Mouse (Mus musculus): Measurements from ENCODE around the gene Bmpr1b. TPM values are rescaled to one million over a fixed set of nuclear protein-coding genes. Genes with fewer than 3 reads are reported as not detected.
A peak's percentile ranks its signal among the peaks of the same experiment; 100 is the strongest.

Bmpr1b gene
- total RNA-seq, 4 experiments from 2014 or later: 7.0 to 8.8 (median 7.7) TPM

GRCm38 (mm10) chr3:142114190-142114589 is 55.0 kb downstream of the Bmpr1b start:
- no peak for DNase-seq (ENCODE audit: low spot score in 2 of 2)

- DNase-seq (ENCODE audit: low spot score in 2 of 2): no peak
Observed at GRCm38 (mm10) chr3:142113208-142113607, 56.0 kb downstream of the Bmpr1b start.

DNA sequence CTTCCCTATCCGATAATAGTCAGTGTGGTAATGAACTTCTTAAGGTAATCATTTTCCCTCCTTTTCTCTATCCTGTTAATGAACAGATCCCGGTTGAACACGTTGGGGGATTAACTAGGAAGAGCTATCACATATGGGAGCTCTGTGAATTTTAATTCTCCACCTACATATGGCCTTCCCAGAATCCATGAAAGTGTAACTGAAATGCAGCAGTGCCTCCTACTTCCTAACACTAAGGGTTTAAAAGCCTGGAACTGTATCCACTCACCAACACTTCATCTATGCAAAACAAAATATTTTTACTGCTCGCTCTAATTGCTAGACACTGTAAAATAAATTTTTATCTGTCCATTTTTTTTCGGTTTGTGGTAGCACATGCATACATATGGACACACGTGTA is 63.0 kb downstream of the Bmpr1b start:
- no peak for DNase-seq (ENCODE audit: low spot score in 2 of 2)

DNA sequence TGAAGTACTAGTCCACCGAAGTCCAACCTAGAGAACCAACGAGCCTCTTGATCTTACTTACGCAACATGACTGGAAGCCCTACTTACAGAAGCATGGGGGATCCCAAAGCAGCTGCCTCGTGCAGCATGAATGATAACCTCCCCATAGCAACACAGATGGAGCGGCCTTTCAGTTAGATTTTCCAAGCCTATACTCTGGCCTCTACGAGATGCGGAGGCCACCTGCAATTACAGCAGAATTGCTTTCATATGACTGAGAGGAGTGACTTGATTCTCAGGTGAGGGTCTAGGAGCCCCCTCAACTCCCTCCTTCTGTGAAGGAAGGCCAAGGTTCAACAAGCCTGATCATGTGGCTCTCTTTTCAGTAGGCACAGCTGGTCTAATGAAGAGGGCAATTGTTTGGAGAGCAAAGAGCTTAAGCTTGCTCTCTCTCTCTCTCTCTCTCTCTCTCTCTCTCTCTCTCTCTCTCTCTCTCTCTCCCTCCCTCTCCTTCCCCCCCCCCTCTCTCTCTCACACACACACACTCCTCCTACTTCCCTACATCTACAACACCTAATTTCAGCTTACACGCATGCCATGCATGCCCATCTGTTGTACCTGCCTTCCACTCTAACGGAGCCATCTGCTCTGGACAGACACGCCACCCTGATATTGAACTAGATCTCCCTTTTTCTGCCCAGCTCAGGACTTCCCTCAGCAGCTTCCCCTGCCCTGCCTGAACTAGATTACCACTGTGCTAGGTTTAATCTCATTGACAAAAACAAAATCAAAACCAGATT is 65.0 kb downstream of the Bmpr1b start:
- no peak for DNase-seq (ENCODE audit: low spot score in 2 of 2)

DNA sequence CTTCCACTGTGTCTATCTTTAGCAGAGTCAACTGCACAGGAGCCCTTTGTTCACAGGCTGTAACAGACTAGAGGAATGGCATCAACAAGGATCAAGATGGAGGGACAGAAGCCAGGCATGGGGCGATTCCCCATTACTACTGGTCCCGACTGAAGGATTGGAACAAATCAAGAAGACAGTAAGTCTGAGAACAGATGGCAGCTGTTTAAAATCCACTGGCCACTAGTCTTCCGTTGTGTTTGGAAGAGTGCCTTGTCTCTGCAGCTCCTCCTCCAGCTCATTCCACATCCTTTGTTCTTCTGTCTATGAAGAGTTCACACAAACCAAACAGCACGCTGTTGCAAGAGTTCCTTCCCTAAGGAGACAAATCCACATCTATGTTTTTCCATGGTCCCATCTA is 65.6 kb downstream of the Bmpr1b start:
- no peak for DNase-seq (ENCODE audit: low spot score in 2 of 2)

DNA sequence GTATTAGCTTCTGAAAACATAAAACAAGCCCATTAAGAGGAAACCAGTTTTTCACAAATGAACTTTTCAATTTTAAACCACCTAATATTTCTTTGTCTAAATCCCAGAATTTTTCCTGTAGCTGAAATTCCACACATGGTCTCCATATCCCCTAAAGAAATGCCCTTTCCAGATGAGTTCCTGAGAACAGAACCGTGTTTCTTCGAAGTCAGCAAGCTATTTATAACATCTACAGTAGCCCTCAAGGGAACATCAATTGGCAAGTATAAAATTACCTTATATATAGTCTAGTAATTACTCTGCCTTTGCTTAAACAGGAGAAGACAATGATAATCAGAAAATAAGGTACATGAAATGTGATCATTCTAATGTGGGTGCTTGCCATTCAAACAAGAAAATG is 70.1 kb downstream of the Bmpr1b start:
- no peak for DNase-seq (ENCODE audit: low spot score in 2 of 2)

DNA sequence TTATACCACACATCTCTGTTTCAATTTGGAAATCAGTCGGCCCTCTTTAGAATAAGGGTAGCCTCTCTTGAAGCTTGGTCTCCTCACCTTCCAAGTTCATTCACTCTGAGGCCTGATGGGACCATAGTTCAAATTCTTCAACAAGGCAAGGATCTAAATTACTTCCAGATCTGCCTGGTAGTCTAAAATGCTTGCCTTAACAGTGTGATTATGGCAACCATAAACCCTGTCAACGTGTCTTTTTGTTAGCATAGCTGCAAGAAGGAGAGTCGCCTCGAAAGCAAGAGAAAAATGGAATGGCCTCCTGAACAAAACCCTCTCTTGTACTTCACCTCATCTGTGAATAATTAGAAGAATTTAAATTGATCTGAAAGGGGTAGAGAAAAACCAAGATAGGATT is 75.2 kb downstream of the Bmpr1b start:
- no peak for DNase-seq (ENCODE audit: low spot score in 2 of 2)

- no peak for DNase-seq (ENCODE audit: low spot score in 2 of 2)
Observed at GRCm38 (mm10) chr3:142089684-142090083, 79.5 kb downstream of the Bmpr1b start.

DNA sequence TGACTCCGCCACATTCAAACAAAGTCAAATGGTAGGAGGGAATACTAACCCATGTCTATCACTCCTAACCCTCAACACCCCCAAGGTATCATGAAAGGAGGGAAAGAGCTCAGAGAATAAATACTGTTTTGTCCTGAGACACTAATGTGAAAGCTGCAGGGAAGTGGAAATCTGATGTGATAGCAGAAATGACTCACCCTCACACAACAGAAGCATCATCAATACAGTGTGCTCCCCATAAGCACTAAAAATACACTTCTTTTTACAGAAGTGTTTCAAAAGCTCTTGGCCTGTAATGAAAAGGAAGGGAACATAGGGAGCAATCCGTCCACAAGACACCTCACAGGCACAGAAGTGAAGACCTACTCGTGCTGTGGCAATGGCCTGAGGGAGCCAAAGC is 83.3 kb downstream of the Bmpr1b start:
- DNase-seq (ENCODE audit: low spot score in 2 of 2): no peak

DNA sequence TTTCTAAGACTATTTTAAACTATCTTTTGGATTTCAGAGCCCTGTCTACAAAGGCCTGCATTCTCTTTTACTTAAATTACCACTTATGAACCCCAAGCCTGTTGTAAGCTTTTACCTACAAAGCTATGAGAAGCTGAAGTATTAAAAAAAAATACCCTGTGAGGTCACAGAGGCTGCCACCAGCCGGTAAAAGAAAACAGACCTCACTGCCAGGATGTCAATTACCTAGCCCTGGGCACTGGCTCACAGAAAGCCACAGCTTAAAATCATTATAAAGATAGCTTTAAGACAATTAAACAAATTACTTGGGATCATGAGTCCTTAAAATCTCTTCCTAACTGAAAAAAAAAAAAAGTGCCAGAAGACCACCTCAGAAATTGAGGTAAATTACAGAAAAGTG is 85.1 kb downstream of the Bmpr1b start:
- no peak for DNase-seq (ENCODE audit: low spot score in 2 of 2)

- no peak for DNase-seq (ENCODE audit: low spot score in 2 of 2)
Observed at GRCm38 (mm10) chr3:142077723-142078302, 91.4 kb downstream of the Bmpr1b start.

DNA sequence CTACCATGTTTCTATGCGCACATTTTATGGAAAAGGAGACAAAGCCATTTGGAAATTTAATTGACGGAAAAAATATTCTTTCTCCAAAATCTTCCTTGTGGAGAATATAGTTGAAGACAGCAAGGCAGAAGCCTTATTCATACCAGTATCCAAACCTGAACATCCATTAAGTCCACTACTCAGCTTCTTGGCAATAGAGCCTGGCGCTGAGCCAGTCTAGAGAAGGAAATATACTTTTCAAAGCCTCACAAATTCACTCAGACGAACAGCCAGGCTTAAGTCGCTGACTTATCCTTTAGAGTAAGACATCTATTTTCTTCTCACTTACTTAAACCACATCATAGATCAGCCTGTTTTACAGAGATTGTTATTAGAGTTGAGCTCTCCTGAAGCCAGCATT is 97.6 kb downstream of the Bmpr1b start:
- no peak for DNase-seq (ENCODE audit: low spot score in 2 of 2)

DNA sequence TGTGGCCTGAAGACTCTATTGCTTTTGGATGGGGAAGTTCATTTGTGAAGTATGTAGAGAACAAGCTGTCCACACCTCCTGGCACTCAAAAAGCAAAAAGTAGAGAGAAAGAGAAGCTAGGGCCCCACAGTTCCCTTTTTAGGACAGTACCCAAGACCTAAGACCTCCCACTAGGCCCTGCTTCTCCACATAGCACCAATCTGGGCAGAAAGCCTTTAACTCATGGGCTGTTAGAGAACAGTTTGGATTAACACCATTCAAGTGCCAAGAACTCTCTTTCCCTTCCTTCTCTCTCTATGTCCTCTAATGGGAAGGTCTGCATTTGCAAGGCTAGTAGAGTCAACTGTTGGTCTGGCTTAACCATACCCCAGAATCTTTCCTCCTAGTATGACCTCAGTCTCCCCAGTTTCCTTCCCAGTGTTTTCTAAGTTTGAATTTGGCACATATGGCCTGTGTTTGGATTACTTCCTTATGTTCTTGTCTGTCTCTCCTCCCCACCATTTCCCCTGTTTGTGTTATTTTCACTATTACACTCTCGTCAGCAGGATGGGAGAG is 102.4 kb downstream of the Bmpr1b start:
- no peak for DNase-seq (ENCODE audit: low spot score in 2 of 2)

DNA sequence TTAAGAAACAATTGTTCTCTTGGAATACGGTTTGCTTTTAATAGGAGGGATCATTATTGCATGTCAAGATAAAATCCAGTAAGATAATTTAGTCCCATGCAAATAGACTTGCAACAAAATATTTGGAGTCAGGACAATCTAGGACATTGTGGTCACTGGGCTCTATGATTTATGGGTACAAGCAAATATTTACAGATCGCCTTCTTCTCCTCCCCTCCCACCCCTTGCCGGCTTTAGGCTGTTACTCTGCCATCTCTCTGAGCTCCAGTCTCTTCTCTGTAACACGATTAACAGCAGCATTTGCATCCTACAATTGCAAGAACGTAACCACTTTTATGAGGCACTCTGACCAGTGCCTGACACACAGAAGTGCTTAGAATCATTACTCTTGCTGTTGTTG is 104.1 kb downstream of the Bmpr1b start:
- no peak for DNase-seq (ENCODE audit: low spot score in 2 of 2)

DNA sequence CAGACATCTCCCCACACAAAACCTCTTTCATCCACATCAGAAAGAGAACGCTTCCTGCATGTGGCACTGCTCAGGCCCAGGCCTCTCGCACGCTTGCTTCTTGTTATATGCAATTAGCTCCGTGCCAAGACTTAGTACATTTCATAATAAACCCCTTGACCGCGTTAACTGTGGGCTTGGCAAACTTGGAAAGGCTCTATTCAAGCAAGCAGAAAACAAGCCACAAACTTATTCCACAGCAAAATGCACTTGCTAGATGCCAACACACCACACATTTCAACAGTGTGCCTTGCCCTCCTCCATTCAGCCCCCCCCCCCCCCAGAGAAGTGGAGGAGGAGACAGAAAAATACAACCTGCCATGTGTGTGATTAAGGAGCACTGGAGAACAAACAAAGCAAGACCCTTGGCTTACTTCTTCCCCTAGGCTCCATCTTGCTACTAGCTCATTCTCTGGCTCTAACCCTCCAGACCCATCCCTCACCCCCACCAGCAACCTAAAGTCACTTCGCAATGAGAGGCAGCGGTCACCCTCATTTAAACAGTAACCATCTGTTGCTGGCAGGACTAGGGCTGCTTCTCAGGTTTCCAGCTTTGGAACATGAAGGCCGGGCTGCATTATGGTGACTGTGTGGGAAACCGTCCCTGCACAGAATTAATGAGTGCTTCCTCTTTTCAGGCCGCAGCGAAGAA is 105.5 kb downstream of the Bmpr1b start:
- peak in 1 of 2 experiments; percentile 5 for DNase-seq (ENCODE audit: low spot score in 2 of 2)

DNA sequence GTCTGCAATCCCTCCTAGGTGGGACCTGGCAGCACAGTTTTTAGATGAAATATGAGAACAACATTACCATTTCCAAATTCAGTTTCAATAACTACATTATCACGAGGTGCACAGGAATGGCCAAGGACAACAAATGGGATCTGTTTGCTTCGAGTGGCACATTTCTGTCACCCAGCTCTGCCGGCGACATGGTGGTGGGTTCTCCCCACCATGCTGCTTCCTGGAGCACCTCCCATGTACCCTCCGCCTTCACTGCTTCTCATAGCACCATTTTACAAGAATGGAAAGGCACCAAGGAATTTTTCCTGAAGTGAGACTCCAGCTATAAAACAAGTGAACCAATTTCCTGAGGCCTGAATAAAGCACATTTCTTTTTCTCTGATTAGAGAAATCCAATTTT is 108.0 kb downstream of the Bmpr1b start:
- no peak for DNase-seq (ENCODE audit: low spot score in 2 of 2)

DNA sequence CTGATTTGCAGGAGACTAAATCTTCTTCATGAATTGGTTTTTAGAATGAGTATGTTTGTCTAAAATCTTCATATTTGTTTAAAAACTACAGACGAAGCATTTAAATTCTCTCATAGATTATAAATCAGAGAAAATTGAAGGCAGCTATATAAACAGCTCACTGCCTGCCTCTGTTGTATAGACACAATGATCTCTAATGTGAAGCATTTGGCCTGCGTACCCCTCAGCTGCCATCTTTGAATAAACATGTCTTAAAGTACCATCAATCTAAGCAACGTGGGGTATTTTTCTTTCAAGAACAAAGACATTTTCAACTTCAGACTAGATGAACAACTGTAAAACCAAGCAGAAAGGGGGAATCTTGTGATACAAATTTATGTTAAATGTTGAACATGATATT is 109.3 kb downstream of the Bmpr1b start:
- no peak for DNase-seq (ENCODE audit: low spot score in 2 of 2)

DNA sequence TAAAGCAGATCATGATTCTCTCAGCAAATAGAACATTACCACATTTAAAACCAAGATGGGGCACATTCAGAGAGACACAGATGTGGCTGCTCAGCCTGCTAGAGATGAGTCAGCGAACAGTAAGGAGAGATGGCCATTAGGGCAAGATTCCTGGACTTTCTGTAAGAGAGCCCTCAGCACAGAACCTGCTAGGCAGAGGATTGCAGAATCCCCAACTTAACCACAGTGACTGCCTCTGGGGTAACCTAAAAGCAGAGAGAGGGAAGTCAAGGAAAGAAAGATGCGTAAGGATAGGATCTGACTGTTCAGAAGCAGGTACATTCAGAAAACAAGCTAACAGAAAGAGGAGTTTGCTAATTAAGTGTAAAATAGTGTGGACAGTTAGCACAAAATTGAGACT is 118.5 kb downstream of the Bmpr1b start:
- no peak for DNase-seq (ENCODE audit: low spot score in 2 of 2)

DNA sequence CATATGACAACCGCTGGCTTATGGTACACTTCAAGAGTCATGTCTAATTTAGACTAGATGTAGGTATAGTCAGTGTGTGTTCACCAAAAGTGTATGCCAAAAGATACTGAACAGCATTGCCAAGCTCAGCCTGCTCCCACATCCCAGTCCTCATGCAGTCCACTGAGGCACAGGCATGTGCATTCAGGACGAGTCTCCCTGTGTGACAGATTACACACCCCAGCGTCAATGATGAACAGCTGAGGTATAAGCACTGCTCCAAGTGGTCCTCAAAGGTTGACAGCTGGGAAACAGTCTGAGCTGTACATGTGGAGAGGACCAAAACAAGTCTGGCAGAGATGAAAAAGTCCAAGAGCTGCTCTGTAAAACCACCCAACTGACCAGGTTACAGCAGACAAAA is 119.6 kb downstream of the Bmpr1b start:
- DNase-seq (ENCODE audit: low spot score in 2 of 2): no peak

DNA sequence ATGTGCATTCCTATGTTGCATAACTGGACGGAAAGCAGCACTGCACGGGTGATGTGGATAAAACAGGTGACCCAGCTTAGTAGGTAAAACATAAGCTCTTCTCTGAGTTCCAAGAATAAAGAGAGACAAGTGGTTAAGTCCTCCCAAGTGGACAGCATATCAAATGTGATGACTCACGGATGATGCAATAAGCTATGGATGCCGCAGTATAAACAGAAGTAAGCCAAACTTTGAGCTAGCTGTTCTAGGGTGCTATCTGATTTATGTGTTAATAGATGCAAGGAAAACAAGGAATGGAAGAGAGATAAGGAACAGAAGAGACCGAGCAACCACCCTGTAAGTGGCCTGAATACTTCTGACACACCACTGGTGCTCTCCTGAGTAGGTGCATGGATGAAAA is 120.1 kb downstream of the Bmpr1b start:
- DNase-seq (ENCODE audit: low spot score in 2 of 2): no peak

DNA sequence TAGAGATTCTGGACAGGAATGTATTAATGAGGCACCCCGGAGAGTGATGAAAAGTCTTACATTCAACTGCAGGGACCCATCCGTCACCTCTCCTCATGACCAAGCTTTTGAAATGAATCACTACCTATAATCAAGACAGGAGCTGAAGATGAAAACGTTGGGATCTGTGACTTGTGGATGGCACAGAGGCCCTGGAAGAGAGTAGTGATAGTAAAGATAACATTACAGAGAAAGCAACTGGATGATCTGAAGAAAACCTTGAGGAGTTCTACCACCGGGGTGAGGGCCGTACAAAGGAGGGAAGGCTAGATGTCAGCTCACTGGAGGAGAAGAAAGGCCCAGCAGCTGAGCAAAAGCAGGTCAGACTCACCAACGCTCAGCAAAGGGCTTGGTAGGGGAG is 120.7 kb downstream of the Bmpr1b start:
- DNase-seq (ENCODE audit: low spot score in 2 of 2): no peak

DNA sequence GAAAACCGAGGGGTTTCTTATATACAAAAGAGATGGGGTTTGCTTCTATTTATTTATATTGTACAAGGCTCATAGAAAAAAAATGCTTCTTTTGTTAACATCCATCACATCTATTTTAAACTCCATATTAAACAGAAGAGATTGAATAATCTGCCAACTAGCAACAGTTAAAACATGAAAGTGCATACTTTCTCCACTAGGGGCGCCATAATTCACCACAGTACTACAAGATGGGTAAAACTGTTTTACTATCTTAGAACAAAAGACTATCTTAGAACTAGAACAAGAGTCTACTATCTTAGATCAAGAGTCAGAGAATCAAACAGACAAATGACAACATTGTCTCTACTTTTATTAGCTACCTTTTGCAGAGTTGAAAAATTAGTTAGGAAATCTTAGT is 125.8 kb downstream of the Bmpr1b start:
- no peak for DNase-seq (ENCODE audit: low spot score in 2 of 2)

All from gastrocnemius, adult 8-10 months (tissue).